Mouse (Mus musculus) CH12.LX (cell line): ENCODE measurements around the gene Ppm1l. TPM values are rescaled to one million over a fixed set of nuclear protein-coding genes. Genes with fewer than 3 reads are reported as not detected.

Source experiments
- DNase-seq: peaks from one replicate; pipeline ENCODE4 v3.0.0-alpha.2; 2013; ENCODE audit errors: extremely low read depth
- H3K27ac ChIP-seq: 2 replicates; pipeline ENCODE4 v1.5.1; 2012; ENCODE audit warnings: low read depth, mild to moderate bottlenecking, control low read depth, moderate library complexity; ENCODE audit not compliant: insufficient read depth
- H3K27me3 ChIP-seq: replicated peaks from 2 replicates; pipeline ENCODE3; 2012; ENCODE audit warnings: inconsistent platforms
- H3K36me3 ChIP-seq, 2 experiments: replicated peaks in 1 of 2; 2 replicates each; pipeline versions ENCODE3 to v1.6.1; 2012; ENCODE audit warnings: inconsistent platforms in 1 of 2, low read length in 1 of 2, mild to moderate bottlenecking in 1 of 2, mixed read lengths in 1 of 2, moderate library complexity in 1 of 2; ENCODE audit not compliant: control insufficient read depth in 1 of 2, insufficient read depth in 1 of 2
- H3K4me1 ChIP-seq, 2 experiments: 2 replicates each; pipeline ENCODE4 v1.6.1; 2012; ENCODE audit warnings: inconsistent platforms in 1 of 2, moderate library complexity in 1 of 2; ENCODE audit not compliant: insufficient read depth in 2 of 2, control insufficient read depth in 1 of 2
- H3K4me2 ChIP-seq: 2 replicates; pipeline ENCODE4 v1.6.1; 2012; ENCODE audit warnings: low read depth, mild to moderate bottlenecking, control low read depth; ENCODE audit not compliant: poor library complexity, insufficient read depth, severe bottlenecking
- H3K4me3 ChIP-seq, 3 experiments: fragments of 150-350 bp in 1 of 3; sonication (generic) in 1 of 3; replicated peaks in 1 of 3; 2 replicates each; pipeline versions ENCODE3 to v1.5.1; 2011 to 2012; ENCODE audit warnings: low read depth in 2 of 3, low read length in 2 of 3, mild to moderate bottlenecking in 2 of 3, moderate library complexity in 2 of 3, control low read depth in 1 of 3, improper control_type of control experiment in 1 of 3, inconsistent platforms in 1 of 3, mixed read lengths in 1 of 3; ENCODE audit not compliant: poor library complexity in 1 of 3
- H3K79me2 ChIP-seq: replicated peaks from 2 replicates; pipeline ENCODE4 v1.6.1; 2012; ENCODE audit warnings: mild to moderate bottlenecking, moderate library complexity; ENCODE audit not compliant: control insufficient read depth, poor library complexity, insufficient read depth, severe bottlenecking; ENCODE audit errors: extremely low read depth
- H3K9ac ChIP-seq: 2 replicates; pipeline ENCODE4 v1.6.1; 2012; ENCODE audit warnings: low read depth, mild to moderate bottlenecking, control low read depth, moderate library complexity; ENCODE audit not compliant: insufficient read depth
- H3K9me3 ChIP-seq: replicated peaks from 2 replicates; pipeline ENCODE3; 2012; ENCODE audit warnings: low read length, inconsistent platforms, mixed read lengths
- BHLHE40 ChIP-seq: IDR thresholded peaks from 2 replicates; pipeline ENCODE4 v1.6.1; 2011; ENCODE audit warnings: mild to moderate bottlenecking, low read depth, low read length, improper control_type of control experiment
- CHD1 ChIP-seq: IDR thresholded peaks from 2 replicates; pipeline ENCODE4 v1.6.1; 2012; ENCODE audit warnings: low read depth, low read length, improper control_type of control experiment, inconsistent platforms
- CTCF ChIP-seq, 2 experiments: IDR thresholded peaks in 1 of 2; conservative IDR thresholded peaks in 1 of 2; 2 replicates each; pipeline ENCODE4 v1.5.1; 2011 to 2012; ENCODE audit warnings: low read depth in 2 of 2, low read length in 2 of 2, improper control_type of control experiment in 1 of 2, inconsistent platforms in 1 of 2, mild to moderate bottlenecking in 1 of 2, moderate library complexity in 1 of 2
- E2F4 ChIP-seq: IDR thresholded peaks from 2 replicates; pipeline ENCODE4 v1.6.1; 2011; ENCODE audit warnings: low read depth, low read length, improper control_type of control experiment; ENCODE audit not compliant: insufficient replicate concordance
- EP300 ChIP-seq: IDR thresholded peaks from 2 replicates; pipeline ENCODE4 v1.6.1; 2011; ENCODE audit warnings: low read length, improper control_type of control experiment
- HCFC1 ChIP-seq: IDR thresholded peaks from 2 replicates; pipeline ENCODE4 v1.6.1; 2012; ENCODE audit warnings: low read depth, mild to moderate bottlenecking, inconsistent platforms, low read length, improper control_type of control experiment
- IRF4 ChIP-seq: IDR thresholded peaks from 2 replicates; pipeline ENCODE4 v1.6.1; 2014; ENCODE audit warnings: low read depth, mild to moderate bottlenecking, inconsistent platforms, low read length, improper control_type of control experiment
- KAT2A ChIP-seq: IDR thresholded peaks from 2 replicates; pipeline ENCODE4 v1.6.1; 2012; ENCODE audit warnings: low read length, improper control_type of control experiment, inconsistent platforms; ENCODE audit not compliant: insufficient replicate concordance
- MXI1 ChIP-seq: IDR thresholded peaks from 2 replicates; pipeline ENCODE4 v1.6.1; 2011; ENCODE audit warnings: mild to moderate bottlenecking, low read depth, low read length, improper control_type of control experiment
- NELFE ChIP-seq: IDR thresholded peaks from 2 replicates; pipeline ENCODE4 v1.6.1; 2011; ENCODE audit warnings: low read depth, low read length, improper control_type of control experiment
- NRF1 ChIP-seq: IDR thresholded peaks from 2 replicates; pipeline ENCODE4 v1.6.1; 2014; ENCODE audit warnings: low read depth, mild to moderate bottlenecking, inconsistent platforms, low read length, improper control_type of control experiment, moderate library complexity
- PAX5 ChIP-seq: IDR thresholded peaks from 2 replicates; pipeline ENCODE4 v1.6.1; 2012; ENCODE audit warnings: low read length, inconsistent platforms, mixed read lengths
- POLR2AphosphoS2 ChIP-seq: IDR thresholded peaks from 2 replicates; pipeline ENCODE4 v1.6.1; 2011; ENCODE audit warnings: low read depth, low read length, improper control_type of control experiment
- RCOR1 ChIP-seq: conservative IDR thresholded peaks from 2 replicates; pipeline ENCODE4 v1.6.1; 2012; ENCODE audit warnings: low read depth, mild to moderate bottlenecking, inconsistent platforms, low read length, improper control_type of control experiment
- SMC3 ChIP-seq: IDR thresholded peaks from 2 replicates; pipeline ENCODE4 v1.6.1; 2011; ENCODE audit warnings: low read depth, low read length, improper control_type of control experiment
- ZKSCAN1 ChIP-seq: IDR thresholded peaks from 2 replicates; pipeline ENCODE4 v1.6.1; 2012; ENCODE audit warnings: low read depth, inconsistent platforms, low read length, improper control_type of control experiment, borderline replicate concordance
- dilution Hi-C: fragments of 300-500 bp; cut with MboI; formaldehyde crosslinking; loops from 2 replicates; pipeline ENCODE4 v1.14.3; 2020; ENCODE audit warnings: low sequenced_read_pairs; ENCODE audit not compliant: extremely low pct_unique_long_range_greater_than_20kb, extremely low pct_ligation_motif_present
- in situ Hi-C: fragments of 300-500 bp; cut with MboI; formaldehyde crosslinking; loops from 3 replicates; pipeline ENCODE4 v1.14.3; 2019; ENCODE audit warnings: low sequenced_read_pairs, low pct_ligation_motif_present, low pct_unique_long_range_greater_than_20kb, mixed read lengths
- polyA plus RNA-seq: library from polyadenylated mRNA; unstranded; fragments of >175 nt; gene quantifications from 2 replicates; pipeline ENCODE4 v1.2.1, GENCODE M21; 2012; ENCODE audit warnings: low read depth; ENCODE audit not compliant: insufficient read length
- total RNA-seq, 2 experiments: library from RNA; depleted of rRNA; stranded (reverse); fragments of 300-350 nt in 1 of 2; fragments of >200 nt in 1 of 2; gene quantifications; 2 replicates each; pipeline ENCODE4 v1.2.3; 2012 to 2014

Gene Ppm1l
- total and polyA plus RNA-seq, 3 experiments: 0.68 to 2.4 (median 1.7) TPM

DNA sequence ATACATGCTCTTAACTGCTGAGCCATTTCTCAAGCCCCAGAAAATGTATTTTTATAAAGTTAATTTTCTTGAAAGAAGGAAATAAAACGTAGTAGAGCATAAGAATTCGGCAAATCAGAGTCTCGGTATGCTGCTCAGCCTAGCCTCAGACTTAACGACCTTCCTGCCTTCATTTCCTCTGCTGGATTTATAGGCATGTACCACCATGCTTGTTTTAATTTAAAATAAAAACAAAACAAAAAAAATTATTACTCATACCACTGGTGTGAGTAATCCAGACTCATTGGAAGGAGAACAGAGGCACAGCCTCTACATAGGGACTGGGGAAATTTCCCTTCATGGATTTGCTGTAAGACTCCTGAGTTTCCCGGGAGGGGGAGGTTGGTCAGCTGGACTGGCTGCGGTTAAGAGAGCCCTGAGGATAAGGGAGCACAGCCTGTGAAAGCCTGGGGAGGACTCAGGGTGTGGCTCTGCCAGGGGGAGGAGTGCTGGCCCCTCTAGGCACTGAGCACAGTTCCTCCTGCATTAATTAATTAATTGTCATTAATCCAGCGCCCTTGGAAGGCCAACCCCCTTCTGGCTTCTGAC lies 39.5 kb downstream of the Ppm1l start:
- no peak for DNase-seq
- H3K27ac ChIP-seq: no peak overlapping the region
- no peaks in the 10 kb centered on the region for H3K36me3 ChIP-seq
- in situ Hi-C loops: no loop called here
- no peaks in the 10 kb centered on the region for H3K79me2 ChIP-seq
- H3K4me3 ChIP-seq: no peak overlapping the region
- no peaks in the 10 kb centered on the region for H3K4me1 ChIP-seq
- dilution Hi-C loops: no loop called here
- no peaks in the 10 kb centered on the region for H3K27me3 ChIP-seq
- H3K9ac ChIP-seq: no peak overlapping the region
- H3K4me2 ChIP-seq: no peak overlapping the region
- no peak for TF ChIP-seq MXI1
- TF ChIP-seq CHD1: no peak
- TF ChIP-seq EP300: no peak
- no peak for TF ChIP-seq SMC3
- no peak for TF ChIP-seq IRF4
- no peak for TF ChIP-seq PAX5
- TF ChIP-seq BHLHE40: no peak
- TF ChIP-seq POLR2AphosphoS2: no peak
- H3K9me3 ChIP-seq: no peaks in the 10 kb centered on the region

- Histone ChIP-seq H3K9ac (no peak overlapping the region), H3K79me2 (no peaks in the 10 kb centered on the region), H3K27me3 (no peaks in the 10 kb centered on the region), H3K9me3 (no peaks in the 10 kb centered on the region), H3K36me3 (no peaks in the 10 kb centered on the region), H3K4me2 (no peak overlapping the region), H3K27ac (no peak overlapping the region), H3K4me3 (no peak overlapping the region), H3K4me1 (no peaks in the 10 kb centered on the region)
- no peak for DNase-seq
- dilution Hi-C loops (no loop called here), in situ Hi-C loops (no loop called here)
- TF ChIP-seq PAX5 (no peak), E2F4 (no peak), NRF1 (no peak), CTCF (conservative IDR thresholded peaks at IDR 0.05 in 1 of 2, IDR thresholded peaks at IDR 0.05 in 1 of 2; ENCODE audit: low read depth in 2 of 2, low read length in 2 of 2) (no peak), HCFC1 (no peak), NELFE (no peak), KAT2A (no peak), ZKSCAN1 (no peak), RCOR1 (no peak)
Observed at GRCm38 (mm10) chr3:69356781-69357180, 40.1 kb downstream of the Ppm1l start.
